8 mouse cellular contexts compared by ENCODE assay signal in the genomic region with DNA sequence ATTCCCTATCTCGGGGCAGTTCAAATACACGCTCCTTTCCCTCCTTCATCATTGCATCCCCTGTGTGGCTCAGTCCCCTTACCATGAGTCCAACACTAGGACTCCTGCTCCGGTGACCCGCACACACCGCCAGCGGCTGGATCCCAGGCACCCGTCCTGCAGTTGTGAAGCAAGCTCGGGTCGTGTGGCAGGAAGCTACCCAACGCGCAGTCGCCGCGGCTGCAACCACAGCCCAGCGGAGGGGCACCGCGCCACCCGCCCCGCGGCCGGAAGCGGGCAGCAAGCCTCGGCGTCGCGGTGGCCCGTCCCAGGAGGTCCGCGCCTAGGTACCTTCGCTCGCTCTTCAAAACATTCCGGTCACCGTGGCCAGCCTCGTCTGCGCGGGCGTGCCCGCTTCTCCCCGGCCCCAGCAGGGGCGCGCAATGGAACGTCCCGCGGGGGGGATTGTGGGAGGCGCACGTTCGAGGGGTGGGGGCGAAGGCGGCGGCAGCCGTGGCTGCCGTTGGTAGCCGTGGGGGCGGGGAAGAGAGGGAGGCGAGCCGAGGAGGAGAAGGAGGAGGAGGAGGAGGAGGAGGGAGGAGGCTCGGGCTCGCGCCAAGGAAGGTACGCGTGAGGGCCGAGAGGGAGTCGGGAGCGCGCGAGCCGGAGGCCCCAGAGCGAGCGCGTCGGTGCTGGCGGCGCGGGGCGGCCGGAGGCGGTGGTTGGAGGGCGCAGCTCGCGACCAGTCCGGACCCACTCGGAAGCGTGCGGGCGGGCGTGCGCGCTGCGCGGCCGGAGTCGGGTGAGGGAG. TPM values are rescaled to one million over a fixed set of nuclear protein-coding genes. Genes with fewer than 3 reads are reported as not detected.
DNase-seq lines count a peak whose midpoint lies in the region; ATAC-seq lines count a peak whose summit lies in the region.

No protein-coding gene starts in this region.

- peak overlapping the region; percentile 98 for H3K27ac ChIP-seq in intestine, embryonic 16.5 days (ENCODE audit: low read length)
- peak overlapping the region; percentile 100 for H3K27ac ChIP-seq in midbrain, embryonic 11.5 days (ENCODE audit: low read depth, low read length)

- intact Hi-C loops in left cerebral cortex, postnatal 4 days (cut with DNase I), result loop anchor here (10.0 kb wide), 1 partner anchor 85 kb away; no protein-coding TSS in a partner anchor

- H3K27me3 ChIP-seq in intestine, embryonic 16.5 days (replicated peaks; ENCODE audit: control insufficient read depth, insufficient read depth, low read length), result no peaks in the 10 kb centered on the region
- H3K27me3 ChIP-seq in midbrain, embryonic 11.5 days (ENCODE audit: control insufficient read depth, insufficient read depth, low read length), result no peaks in the 10 kb centered on the region

- H3K4me1 ChIP-seq in intestine, embryonic 16.5 days (ENCODE audit: control insufficient read depth, insufficient read depth, low read length), result peaks cover 21% of the 10 kb centered on the region
- peaks cover 22% of the 10 kb centered on the region for H3K4me1 ChIP-seq in midbrain, embryonic 11.5 days (ENCODE audit: control insufficient read depth, insufficient read depth, low read length)

- WGBS in intestine, embryonic 16.5 days, result under 1% methylated on average over 70 of the region's 92 CpGs
- under 1% methylated on average over 77 of the region's 92 CpGs for WGBS in midbrain, embryonic 11.5 days

- peak overlapping the region; percentile 97 for H3K4me3 ChIP-seq in intestine, embryonic 16.5 days (ENCODE audit: low read length)
- H3K4me3 ChIP-seq in midbrain, embryonic 11.5 days (ENCODE audit: low read depth, low read length), result peak overlapping the region; percentile 77

- no peaks in the 10 kb centered on the region for H3K36me3 ChIP-seq in intestine, embryonic 16.5 days (ENCODE audit: control insufficient read depth, insufficient read depth, low read length)
- H3K36me3 ChIP-seq in midbrain, embryonic 11.5 days (ENCODE audit: control insufficient read depth, insufficient read depth, low read length), result no peaks in the 10 kb centered on the region

- peak; percentile 92 for ATAC-seq in intestine, embryonic 16.5 days
- peak; percentile 93 for ATAC-seq in midbrain, embryonic 11.5 days (ENCODE audit: low FRiP score)

- peak; percentile 95 for DNase-seq in adrenal gland, postnatal 10 days
- peak; percentile 95 for DNase-seq in embryo, embryonic 9.5 days (ENCODE audit: extremely low spot score)
- peak; percentile 82 to 94 for DNase-seq in gastrocnemius, postnatal 4 days (ENCODE audit: low spot score in 2 of 2)
- DNase-seq in left cerebral cortex, postnatal 4 days, result peak; percentile 96
- peak; percentile 98 for DNase-seq in midbrain, embryonic 11.5 days (ENCODE audit: low spot score, missing footprints)
- DNase-seq in right cerebral cortex, postnatal 4 days, result peak; percentile 96
- DNase-seq in yolk sac, embryonic 10.5 days (ENCODE audit: low spot score), result peak; percentile 98

- H3K9me3 ChIP-seq in intestine, embryonic 16.5 days (ENCODE audit: control insufficient read depth, low read length), result no peaks in the 10 kb centered on the region
- H3K9me3 ChIP-seq in midbrain, embryonic 11.5 days (ENCODE audit: control insufficient read depth, low read length), result no peaks in the 10 kb centered on the region

- peak overlapping the region; percentile 62 for H3K4me2 ChIP-seq in intestine, embryonic 16.5 days (ENCODE audit: low read depth, low read length)
- peak overlapping the region; percentile 51 for H3K4me2 ChIP-seq in midbrain, embryonic 11.5 days

- H3K9ac ChIP-seq in intestine, embryonic 16.5 days (ENCODE audit: low read depth, low read length), result peak overlapping the region; percentile 99
- H3K9ac ChIP-seq in midbrain, embryonic 11.5 days (ENCODE audit: low read length), result peak overlapping the region; percentile 96

RNA-seq across cellular contexts. Expression of a gene that starts 0.4 kb away (rescaled TPM):
- 10 to 100 TPM; 34.4 to 44.4 TPM for total RNA-seq in adrenal gland, postnatal 10 days (2021)
- total RNA-seq in gastrocnemius, postnatal 4 days (2021), result 10 to 100 TPM; 37.8 to 41.8 TPM
- polyA plus RNA-seq in intestine, embryonic 16.5 days (2015; fragmentation: Nextera tagmentation; extraction: Ambion mirVana), result 13.1 and 13.8 TPM in 2 replicates
- total RNA-seq in left cerebral cortex, postnatal 4 days (2021), result 10 to 100 TPM; 65.7 to 66.2 TPM
- polyA plus RNA-seq in midbrain, embryonic 11.5 days (2014; fragmentation: Nextera tagmentation; extraction: Ambion mirVana), result 12.7 and 14.5 TPM in 2 replicates

RNA-seq across cellular contexts. Expression of a gene that starts 1.0 kb away (rescaled TPM):
- total RNA-seq in adrenal gland, postnatal 10 days (2021), result 100 to 1,000 TPM; 114 to 128 TPM
- total RNA-seq in gastrocnemius, postnatal 4 days (2021), result 10 to 100 TPM; 72.7 to 75.8 TPM
- polyA plus RNA-seq in intestine, embryonic 16.5 days (2015; fragmentation: Nextera tagmentation; extraction: Ambion mirVana), result 162 and 165 TPM in 2 replicates
- total RNA-seq in left cerebral cortex, postnatal 4 days (2021), result 100 to 1,000 TPM in 1 of 2 experiments, 10 to 100 TPM in 1; 95.8 to 108 TPM
- polyA plus RNA-seq in midbrain, embryonic 11.5 days (2014; fragmentation: Nextera tagmentation; extraction: Ambion mirVana), result 148 and 157 TPM in 2 replicates

RNA-seq across cellular contexts. Expression of a gene that starts 36.2 kb away (rescaled TPM):
- 10 to 100 TPM; 23.9 to 27.2 TPM for total RNA-seq in adrenal gland, postnatal 10 days (2021)
- total RNA-seq in gastrocnemius, postnatal 4 days (2021), result 10 to 100 TPM; 27.5 to 31.7 TPM
- 43.4 and 45.6 TPM in 2 replicates for polyA plus RNA-seq in intestine, embryonic 16.5 days (2015; fragmentation: Nextera tagmentation; extraction: Ambion mirVana)
- 10 to 100 TPM; 31.3 to 33.1 TPM for total RNA-seq in left cerebral cortex, postnatal 4 days (2021)
- polyA plus RNA-seq in midbrain, embryonic 11.5 days (2014; fragmentation: Nextera tagmentation; extraction: Ambion mirVana), result 50.6 and 50.9 TPM in 2 replicates

Comparison
In these comparisons a context has a peak if more than half of its experiments do, and no peak if none do; other contexts are left out.
1. Peak in every context shown above with its lines: DNase-seq, ATAC-seq, H3K4me3 ChIP-seq and H3K27ac ChIP-seq.